Mouse (Mus musculus) right cerebral cortex, postnatal 4 days (tissue): Measurements from ENCODE around the gene Trim47.
"Not testable (repeated sequence)": the region's sequence is repeated elsewhere in the genome, so short reads cannot be mapped to it uniquely, and the experiment has no call there.

Experiments used
- DNase-seq: peaks from one replicate; pipeline ENCODE4 v3.0.0-alpha.2; 2022

The Trim47 gene

DNA sequence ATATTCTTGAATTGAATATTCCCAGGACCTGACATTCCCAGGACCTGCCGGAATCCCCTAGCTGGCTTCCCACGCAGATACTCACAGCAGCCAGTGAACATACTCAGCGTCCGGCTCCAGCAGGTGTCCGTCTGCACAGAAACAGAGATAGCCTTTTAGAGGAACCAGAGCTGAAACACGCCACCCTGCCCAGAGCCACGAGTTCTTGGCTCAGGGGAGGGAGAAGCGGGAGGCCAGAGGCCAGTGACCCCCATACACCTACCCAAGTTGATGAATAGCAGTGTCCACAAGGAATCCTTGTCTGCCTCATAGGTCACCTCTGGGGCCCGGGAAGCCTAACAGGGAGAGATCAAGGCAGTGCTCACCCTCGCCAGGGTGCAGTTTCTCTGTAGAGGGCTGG is 7.2 kb upstream of the Trim47 start:
- no peak for DNase-seq

DNA sequence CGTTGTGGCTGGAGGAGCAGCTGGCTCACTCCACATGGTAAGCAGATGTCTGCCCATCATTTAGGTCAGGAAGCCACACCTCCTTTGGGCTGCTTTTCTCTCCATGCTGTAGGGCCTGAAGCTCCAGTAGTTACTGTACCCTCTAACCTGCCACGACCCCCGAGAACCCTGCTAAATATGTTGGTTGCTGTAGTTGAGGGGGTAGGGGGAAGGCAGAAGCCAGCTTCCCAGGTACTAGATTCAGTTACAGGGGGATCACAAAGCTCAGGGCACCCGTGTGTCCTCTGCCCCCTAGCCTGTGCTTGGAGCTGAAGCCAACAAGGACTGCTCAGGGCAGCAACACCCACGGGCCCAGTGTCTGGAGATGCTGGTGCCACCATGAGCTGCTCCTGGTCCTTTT is 6.5 kb upstream of the Trim47 start:
- no peak for DNase-seq

DNA sequence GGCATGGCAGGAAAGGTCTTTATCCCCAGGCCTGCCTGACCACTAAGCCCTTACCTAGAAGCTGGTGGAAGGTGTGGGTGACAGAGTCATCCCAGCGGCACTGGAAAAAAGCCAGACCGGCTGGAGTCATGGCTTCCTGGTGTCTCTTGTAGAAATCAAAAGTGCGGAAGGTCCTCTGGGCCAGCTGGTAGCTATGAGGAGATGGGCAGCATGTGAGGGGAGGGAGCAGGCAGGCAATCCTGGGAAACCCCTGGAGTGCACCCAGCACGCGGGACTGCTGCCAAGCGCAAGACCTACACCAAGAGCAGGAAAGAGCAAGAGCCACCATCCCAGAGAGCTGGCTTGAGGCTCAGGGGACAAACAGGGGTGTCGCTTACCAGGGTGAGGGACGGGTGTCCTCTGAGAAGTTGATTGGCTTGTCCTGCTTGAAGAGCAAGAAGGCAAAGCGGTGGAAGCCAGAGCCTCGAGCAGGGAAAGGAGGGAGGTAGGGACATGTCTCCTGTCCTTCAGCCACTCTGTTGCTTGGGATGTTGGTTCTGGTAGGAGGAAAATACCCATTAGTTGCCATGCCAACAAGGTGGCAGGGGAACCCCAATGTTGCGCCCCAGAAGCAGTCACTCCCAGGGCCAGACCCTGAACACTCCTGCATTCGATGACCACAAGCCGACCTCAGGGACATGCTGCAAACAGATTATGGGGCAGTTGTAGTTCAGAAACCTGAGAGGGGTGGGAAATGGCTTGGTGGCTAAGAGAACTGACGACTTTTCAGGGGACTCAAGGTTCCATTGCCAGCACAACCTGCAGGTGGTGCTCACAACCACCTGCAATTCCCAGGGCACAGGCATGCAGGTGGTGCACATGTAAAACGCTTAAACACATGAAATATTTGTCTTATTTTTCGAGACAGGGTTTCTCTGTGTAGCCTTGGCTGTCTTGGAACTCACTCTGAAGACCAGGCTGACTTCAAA is 5.6 kb upstream of the Trim47 start:
- DNase-seq = no peak

DNA sequence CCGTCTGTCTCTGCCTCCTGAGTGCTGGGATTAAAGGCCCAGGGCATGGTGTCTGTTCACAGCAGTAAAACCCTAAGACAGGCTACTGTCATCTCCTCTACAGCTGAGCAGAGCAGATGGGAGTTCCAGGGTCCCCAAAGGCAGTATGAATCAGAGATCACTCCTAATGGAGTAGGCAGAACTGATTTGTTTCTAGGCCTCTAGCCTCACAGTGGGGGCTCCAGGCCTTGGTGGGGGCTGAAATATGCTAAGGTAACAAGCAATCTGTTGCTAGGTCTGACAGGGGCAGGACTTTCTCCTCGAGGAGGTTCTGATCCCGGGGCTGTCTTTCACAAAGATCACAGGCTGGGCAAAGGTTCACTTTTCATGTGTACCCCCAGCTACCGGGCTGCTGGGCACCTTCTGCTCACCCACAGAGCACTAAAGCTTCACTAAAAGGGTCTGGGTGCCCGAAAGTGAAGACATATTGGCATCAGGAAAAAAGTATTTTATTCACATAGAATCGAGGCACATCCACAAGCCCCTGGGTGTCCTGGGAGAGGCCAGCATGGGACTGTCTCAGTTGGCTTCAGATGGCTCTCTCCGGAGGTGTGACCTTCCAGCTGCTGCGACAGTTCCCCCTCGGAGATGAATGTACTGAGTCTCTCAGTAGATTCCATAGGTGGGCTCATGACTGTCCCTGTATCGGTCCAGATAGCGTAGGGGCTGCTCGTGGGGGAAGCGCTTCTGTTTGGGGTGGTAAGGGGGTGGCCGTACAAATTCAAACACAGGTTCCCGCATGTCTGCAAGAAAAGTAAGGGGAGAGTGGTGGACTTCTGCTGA is 4.5 kb upstream of the Trim47 start:
- DNase-seq = no peak

DNA sequence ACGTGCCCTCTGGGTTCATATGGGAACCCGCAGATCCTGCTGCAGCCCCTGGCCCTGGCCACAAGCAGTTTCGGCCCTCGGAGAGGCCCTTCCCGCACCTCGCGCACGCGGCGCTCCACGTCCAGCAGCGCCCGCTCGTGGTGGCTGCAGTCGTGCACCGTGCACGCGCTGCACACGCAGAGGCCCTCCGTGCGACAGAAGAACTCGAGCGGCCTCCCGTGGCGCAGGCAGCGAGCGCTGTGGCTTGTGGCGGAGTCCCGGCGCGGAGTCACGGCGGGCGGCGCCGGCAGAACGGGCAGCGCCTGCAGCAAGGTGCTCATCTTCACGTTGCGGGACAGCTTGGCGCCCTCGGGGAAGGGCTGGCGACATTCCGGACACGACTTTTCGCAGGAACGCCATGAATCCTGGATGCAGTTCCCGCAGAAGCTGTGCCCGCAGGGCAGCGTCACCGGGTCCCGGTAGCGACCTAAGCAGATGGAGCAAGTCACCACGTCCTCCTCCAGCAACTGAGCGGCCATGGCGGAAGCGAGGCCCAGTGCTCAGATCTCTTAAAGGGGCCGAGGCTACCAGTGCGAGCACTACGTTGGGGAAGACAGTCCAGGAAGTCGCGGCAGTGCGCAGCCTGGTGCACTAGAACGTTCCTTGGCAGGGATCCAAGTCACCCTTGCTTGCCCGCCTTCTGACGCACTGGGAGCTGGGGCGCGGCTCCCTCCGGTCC is 3.6 kb upstream of the Trim47 start, which contains the start of gene Trim65:
TSS of gene Trim65 (minus strand) at position 641 of the 718 bp plus-strand sequence.
- peak; percentile 86 for DNase-seq

DNA sequence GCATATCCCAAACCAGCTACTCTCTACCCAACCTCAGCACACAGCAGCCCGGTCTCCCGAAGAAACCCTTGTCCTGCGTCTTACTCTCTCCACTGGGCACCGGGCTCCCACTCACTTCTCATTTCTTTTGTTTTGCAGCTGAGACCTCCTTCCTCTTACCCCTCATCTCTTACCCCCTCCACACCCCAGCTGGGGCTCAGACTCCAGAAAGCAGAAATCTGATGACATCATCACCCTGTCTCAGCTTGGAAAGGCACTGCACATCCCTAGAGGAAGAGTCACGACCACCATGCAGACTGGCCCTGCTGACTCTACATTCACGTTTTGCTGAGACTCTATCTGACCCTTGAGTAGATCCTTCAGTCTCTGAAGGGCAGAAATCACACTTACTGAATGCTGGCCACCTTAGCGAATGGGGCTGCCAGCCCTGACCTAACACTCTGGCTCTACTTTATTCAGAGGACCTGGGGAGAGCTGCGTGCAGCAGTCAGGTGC is 3.0 kb upstream of the Trim47 start:
- no peak for DNase-seq

DNA sequence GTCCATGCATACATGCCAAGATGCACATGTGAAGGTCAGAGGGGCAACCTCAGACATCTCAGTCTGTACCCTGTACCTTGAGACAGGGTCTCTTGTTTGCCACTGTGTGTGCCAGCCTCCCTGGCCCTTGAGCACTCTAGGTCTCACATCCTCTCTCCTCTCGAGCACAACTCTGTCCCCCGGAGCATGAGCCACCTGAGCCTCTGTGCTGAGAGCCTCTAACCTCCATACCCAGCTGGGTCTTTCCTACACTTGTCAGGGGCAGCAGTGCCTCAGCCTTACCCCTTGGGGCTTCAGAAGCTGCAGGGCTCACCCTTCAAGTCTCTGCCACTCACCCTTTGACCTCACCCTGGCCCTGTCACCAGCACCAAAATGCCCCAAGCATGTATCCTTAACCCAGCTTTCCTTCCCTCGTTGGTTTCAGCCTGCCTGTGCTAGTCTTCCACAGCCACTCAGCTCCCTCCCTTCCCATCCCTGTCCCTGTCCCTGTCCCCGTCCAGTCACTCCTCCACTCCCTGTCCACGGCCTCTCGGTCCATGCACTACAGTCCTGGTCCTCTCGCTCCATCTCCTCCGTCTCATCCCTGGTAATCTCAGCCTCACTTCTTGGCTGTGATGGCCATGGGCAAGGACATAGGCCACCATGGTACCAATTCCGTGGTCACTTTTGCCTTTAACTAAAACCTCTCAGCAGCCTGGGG is 2.2 kb upstream of the Trim47 start:
- no peak for DNase-seq

DNA sequence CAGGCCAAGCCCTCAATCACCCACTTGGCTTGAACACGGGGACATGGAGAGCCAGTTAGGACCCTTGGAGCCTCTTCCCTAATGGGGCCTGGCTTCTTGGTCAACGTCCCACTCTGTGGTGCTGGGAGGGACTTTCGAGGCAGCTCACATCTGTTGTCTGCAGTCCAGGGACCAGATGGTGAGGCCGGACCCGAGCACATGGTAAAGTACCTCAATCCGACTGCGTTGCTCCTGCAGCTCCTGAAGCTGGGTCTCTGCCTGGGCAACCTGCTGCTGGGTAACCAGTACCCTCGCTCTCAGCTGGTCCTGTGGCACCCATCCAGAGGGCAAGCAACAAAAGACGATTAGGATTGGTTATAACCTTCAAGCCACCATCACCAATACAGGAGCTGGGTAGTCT is 976 bp upstream of the Trim47 start:
- DNase-seq = no peak

DNA sequence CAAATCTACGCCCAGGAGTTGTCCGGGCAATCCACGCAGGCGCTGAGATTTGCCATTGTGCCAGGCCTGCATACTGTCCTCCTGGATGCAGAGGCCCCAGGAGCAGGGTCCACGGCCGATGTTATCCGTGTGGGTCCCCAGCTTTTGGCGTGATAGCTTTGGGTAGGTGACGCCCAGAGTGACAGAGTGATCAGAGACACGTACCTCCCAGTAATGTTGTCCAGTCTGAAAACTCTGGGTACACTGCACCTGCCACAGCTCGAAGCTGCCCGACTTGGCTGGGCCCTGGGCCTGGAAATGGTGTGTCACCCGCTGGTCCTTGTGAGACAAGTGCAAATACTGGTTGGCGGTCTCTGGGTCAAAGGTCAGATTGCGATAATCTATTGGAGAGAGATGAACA is 749 bp downstream of the Trim47 start:
- no peak for DNase-seq

DNA sequence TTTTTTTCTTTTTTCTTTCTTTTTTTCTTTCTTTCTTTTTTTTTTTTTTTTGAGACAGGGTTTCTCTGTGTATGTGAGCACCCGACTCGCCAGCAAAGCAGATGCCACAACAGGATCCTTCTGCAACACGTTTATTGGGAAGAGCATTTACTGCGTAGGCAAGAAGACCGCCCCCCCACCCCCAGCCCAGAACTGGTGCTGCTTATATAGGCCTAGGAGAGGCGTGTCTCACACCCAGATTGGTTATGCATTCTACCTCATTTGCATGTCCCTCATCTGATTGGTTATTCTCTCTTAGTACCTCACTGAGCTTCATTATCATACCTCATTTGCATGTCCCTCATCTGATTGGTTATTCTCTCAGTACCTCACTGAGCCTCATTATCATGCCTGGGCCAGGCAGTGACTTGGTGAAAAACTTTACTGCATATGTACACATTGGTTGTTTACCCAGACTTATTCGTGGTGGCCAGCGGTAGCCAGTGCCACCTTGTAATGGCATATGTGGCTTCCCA is 5.2 kb downstream of the Trim47 start:
- not testable (repeated sequence) for DNase-seq

DNA sequence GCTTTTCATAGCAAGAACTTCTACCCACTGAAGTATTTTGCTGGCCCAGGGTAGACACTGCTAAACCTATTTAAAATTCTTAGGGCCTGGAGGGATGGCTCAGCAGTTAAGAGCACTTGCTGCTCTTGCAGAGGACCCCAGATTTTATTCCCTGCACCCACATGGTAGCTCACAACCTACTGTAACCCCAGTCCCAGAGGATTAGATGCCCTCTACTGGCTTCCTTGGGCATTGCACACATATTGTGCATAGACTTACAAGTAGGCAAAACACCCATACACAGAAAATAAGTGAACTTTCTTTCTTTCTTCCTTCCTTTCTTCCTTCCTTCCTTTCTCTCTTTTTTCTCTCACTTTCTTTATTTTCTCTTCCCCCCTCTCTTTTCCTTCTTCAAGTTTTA is 9.2 kb downstream of the Trim47 start:
- DNase-seq = no peak

DNA sequence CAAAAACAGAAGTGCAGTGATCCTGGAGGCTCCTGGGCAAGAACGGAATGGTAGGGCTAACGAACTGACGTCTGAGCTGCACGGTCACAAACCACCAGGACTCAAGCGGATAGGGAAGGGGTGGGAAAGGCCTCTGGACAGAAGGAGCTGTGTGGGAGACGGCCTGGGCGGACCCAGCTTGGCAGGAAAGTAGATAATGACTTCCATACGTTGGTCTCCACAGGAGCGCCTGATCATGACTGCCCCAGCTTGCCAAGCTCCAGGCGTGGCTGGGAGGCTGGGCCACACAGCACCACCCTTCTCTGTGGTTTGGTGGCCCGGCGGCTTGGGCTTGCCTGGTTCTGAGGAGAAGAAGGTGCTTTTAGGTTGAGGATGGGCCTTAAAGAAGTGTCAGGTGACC is 9.8 kb downstream of the Trim47 start:
- no peak for DNase-seq

DNA sequence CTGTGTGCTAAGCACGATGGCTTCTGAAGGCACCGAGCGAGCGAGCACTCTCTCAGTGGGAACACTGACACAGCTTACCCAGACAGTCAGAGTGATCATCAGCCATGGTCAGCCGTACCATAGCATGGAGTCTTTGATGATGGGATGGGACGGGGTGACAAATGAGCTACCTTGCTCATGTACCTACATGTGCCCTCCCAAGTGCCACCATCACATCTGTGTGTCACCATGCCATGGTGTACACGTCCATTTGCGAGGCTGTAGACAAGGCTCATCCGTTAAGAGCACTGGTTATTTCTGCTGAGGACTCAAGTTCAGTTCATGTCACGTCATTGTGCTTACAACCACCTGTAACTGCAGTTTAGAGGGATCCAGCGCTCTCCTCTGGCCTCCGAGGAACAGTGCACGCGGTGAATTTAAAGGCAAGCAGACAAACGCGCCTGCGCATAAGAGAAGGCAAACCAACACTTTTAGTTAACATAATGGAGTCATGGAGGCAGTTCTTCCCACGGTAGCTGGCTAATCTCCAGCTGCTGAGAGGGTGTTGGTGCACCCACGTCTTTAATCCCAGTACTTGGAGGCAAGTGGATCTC is 15.3 kb downstream of the Trim47 start:
- DNase-seq = no peak

DNA sequence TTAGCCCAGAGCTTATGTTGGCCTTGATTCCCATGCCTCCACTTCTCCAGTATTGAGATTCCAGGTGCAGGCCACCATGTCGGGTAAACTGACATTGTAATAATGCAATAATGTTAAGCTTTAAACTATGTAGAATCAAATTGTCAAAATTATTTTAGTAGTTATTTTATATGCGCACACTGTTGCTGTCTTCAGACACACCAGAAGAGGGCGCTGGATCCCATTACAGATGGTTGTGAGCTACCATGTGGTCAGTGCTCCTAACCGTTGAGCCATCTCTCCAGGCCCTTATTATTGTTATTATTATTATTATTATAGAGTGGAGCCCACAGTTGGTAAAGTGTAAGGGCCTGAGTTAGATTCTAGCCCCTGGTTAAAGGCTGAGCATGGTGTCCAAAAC is 15.9 kb downstream of the Trim47 start:
- no peak for DNase-seq

DNA sequence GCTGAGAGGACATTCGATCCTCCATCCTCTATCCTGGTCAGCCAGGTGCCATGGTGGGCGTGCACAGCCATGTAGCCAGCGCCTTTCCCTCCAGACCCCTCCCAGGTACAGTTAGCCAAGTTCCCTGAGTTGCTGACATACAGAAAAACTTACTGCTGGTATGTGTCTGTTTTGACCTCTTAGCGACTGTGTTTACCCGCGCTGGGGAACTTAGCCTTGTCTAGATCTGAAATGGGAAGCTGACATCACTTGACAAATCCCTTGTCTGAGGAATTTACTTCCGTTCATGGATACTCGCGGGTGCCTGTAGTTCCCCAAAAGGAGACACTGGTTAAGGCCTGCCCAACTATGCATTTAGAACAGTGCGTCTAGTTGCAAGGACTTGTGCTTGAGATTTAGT is 16.5 kb downstream of the Trim47 start:
- DNase-seq = no peak

DNA sequence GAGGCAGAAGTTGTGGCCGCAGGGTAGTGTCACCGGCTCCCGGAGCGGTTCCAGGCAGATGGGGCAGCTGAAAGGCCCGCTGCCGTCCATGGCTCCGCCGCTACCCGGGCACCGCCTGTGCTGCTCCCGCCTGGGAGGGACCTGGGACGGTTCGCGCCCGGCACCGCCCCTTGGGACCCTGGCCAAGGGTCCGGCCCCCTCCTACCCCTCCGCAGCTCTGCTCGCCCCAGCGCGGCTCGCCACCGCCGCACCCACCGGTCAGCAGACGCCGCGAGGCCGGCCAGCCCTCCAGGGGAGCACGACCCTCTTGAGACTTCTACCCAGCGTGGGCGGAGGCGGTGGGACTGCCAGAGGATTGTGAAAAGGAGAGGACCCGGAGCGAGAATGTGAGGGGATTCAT is 16.9 kb downstream of the Trim47 start:
- no peak for DNase-seq

DNA sequence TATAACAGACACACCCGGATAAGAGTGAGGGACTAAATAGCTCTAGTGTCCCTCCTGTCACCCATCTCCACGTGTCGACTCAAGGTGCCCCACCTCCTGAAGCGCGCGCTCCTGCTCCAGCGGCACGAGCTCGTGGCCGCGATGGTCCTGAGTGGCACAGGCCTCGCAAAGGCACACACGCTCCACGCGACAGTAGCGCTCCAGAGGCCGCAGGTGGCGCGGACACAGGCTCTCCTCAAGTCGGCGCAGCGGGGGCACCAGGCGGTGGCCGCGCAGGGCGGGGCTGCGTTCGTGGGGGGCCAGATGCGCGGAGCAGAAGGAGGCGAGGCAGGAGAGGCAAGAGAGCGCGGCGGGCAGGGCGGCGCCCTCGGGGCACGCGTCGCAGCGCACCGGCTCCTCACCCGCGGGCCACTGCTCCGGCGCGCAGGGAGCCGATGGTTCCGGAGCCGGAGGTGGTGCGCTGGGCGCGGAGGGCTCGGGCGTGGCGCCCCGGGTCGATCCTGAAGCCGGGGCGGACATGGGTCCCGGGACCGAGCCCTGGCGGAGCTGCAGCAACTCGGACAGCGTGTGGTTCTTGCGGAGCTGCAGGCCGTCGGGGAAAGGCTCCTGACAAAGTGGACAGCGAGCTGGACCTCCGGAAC is 17.4 kb downstream of the Trim47 start:
- DNase-seq = no peak

DNA sequence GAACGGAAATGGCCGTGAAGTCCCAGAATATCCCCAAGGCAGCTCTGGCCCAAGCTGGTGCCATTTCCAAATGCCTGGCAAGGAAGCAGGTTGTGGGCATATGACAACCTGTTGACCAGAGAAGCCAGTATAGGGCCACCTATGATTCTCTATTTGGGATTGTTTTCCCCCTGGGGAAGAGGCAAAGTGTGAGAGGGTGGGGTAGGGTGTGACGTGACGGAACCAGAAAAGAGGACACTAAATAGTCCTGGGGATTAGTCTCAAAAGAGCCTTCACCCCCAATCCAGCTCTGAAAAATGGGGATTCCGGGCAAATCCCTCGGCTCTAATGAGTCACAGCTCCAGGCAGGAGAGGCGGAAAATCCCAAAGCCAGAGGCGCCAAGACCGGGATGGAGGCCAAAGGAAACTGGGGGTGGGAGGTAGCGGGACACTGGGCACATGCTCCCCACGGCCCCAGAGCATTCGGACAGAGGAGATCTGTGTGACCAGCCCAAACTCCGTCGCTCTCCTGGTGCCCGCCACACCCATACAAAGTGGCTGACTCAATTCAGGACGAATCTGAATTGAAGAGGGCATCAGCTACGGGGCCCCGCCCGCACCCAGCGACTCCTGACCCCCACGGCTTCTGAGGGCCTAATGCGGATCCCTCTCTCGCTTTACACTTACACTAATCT is 18.4 kb downstream of the Trim47 start:
- no peak for DNase-seq

DNA sequence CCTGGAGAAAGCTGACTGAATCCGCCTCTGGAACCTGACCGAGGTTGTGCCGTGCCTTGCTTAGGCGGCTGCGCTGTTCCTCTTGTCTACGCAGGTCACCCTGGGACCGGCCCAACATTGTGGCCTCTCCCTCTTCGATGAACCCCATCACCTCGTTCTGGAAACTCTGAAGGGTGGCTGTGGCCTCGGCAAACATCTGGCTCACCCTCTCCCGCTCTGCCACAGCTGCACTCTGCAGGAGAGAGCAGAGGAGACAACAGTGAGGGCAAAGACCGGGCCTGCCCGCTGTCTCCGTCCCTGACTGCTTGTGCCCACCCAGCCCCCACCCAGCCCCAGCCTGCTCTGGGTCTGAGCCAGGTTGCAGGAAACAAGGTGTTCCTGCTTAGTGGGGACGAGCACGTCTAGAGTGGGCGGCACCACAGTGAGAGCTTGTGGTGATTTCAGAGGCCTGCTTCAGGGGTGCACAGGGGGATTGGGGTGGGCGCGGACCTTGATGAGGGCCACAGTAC is 19.2 kb downstream of the Trim47 start:
- no peak for DNase-seq
